Mouse (Mus musculus) liver, embryonic 11.5 days (tissue): ENCODE data around the gene Fbxl3. TPM values are rescaled to one million over a fixed set of nuclear protein-coding genes. Genes with fewer than 3 reads are reported as not detected.

Experiments used
- ATAC-seq: fragments of 200-750 bp; cut with Nextera tagmentation; replicated peaks from 2 replicates; pipeline ENCODE4 v1.8.0; 2017; ENCODE audit warnings: moderate number of reproducible peaks, mild to moderate bottlenecking, moderate TSS enrichment, moderate library complexity; ENCODE audit not compliant: low FRiP score
- DNase-seq: peaks from one replicate; pipeline ENCODE4 v3.0.0-alpha.2; 2017; ENCODE audit warnings: low spot score
- H3K27ac ChIP-seq: fragments of 300-500 bp; sonication (generic); 2 replicates; pipeline ENCODE4 v1.5.1; 2014; ENCODE audit warnings: mild to moderate bottlenecking, low read depth, low read length, control low read depth
- H3K27me3 ChIP-seq: fragments of 300-500 bp; sonication (generic); replicated peaks from 2 replicates; pipeline ENCODE4 v1.6.1; 2014; ENCODE audit warnings: low read length, mixed read lengths; ENCODE audit not compliant: control insufficient read depth, insufficient read depth
- H3K36me3 ChIP-seq: fragments of 300-500 bp; sonication (generic); 2 replicates; pipeline ENCODE4 v1.6.1; 2014; ENCODE audit warnings: mild to moderate bottlenecking, low read length, moderate library complexity, mixed read lengths; ENCODE audit not compliant: control insufficient read depth, insufficient read depth
- H3K4me1 ChIP-seq: fragments of 300-500 bp; sonication (generic); replicated peaks from 2 replicates; pipeline ENCODE4 v1.6.1; 2014; ENCODE audit warnings: low read length, mixed read lengths; ENCODE audit not compliant: control insufficient read depth, insufficient read depth
- H3K4me2 ChIP-seq: fragments of 300-500 bp; sonication (generic); 2 replicates; pipeline ENCODE4 v1.6.1; 2014; ENCODE audit warnings: mild to moderate bottlenecking, control low read depth, moderate library complexity
- H3K4me3 ChIP-seq: fragments of 300-500 bp; sonication (generic); 2 replicates; pipeline ENCODE4 v1.5.1; 2014; ENCODE audit warnings: low read depth, low read length, control low read depth
- H3K9ac ChIP-seq: fragments of 300-500 bp; sonication (generic); 2 replicates; pipeline ENCODE4 v1.6.1; 2014; ENCODE audit warnings: low read depth, low read length, control low read depth
- H3K9me3 ChIP-seq: fragments of 300-500 bp; sonication (generic); 2 replicates; pipeline ENCODE4 v1.6.1; 2016; ENCODE audit warnings: low read length, inconsistent platforms, mixed read lengths; ENCODE audit not compliant: control insufficient read depth
- whole genome bisulfite sequencing: fragments of 180-500 bp; shearing (Covaris S2); extraction: QIAGEN DNeasy Blood & Tissue Kit; methylation state at CpG from one replicate; pipeline ENCODE4 v1.1.7; 2014; 5-methylcytosine and 5-hydroxymethylcytosine counted together
- polyA plus RNA-seq: library from polyadenylated mRNA; unstranded; fragments of >200 nt; fragmentation: Nextera tagmentation; extraction: Ambion mirVana; gene quantifications from 2 replicates; pipeline ENCODE4 v1.2.1, GENCODE M21; 2014

Gene Fbxl3
- polyA plus RNA-seq, 1 experiment from 2014 or later, result 15.1 TPM

DNA sequence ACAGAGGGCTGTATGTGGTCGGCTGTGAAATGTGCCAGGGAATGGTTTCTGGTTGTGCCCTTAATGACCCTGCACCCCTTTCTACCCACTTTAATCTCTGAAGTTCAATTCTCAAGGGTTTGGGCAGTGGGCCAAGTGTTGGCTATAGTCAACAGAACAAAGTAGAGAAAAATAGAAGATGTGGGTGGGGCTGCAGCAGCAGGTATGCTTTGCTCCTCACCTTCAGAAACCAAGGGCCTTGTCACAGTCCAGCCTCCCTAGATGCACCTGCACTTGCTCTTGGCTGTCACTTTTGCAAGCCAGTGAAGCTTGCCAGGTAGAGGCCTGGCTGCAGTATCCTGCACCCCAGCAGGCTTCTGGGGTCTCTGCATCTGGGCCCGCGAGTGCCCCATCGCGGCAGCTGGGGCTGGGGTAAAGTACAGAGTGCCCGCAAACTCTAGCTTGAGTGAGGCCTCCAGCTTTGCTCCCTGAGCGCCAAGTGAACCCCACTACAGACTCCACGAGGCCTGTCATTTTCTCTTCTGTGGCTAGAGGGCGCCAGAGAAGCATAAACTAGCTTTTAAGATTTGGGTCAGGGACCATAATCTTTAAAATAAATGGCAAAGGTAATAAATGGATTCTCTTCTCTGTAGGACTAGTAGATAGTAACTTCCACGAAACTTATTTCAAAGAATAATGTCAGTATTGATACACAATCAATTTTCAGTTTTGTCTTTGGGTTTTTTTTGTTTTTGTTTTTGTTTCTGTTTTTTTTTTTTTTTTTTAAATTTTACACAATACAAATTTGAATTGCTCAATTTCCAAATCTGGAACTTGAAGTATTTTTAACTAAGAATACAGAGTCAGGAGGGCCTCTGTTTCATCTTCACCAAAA lies 33.8 kb downstream of the Fbxl3 start:
- no peaks in the 10 kb centered on the region for H3K9me3 ChIP-seq
- 11% methylated on average over 10 of the region's 10 CpGs for WGBS

DNA sequence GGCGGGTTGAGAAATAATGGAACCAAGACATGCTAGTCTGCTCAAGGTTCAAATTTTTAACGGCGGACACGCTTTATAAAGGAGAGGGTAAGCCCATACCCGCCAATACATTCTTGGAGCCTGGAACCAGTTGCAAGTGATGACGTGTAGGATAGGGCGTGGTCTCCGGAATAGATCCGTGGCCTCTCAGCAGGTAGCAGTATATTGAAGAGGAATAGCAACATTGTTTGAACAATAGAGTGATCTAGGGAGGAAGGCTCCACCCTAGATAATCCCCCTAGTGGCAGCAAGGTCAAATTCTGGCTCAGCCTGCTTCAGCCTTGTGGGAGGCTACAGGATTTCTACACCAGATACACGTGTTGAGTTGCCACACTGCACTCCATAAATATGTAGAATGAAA lies 39.9 kb downstream of the Fbxl3 start:
- ATAC-seq, result no peak
- 84% methylated on average over 10 of the region's 10 CpGs for WGBS

More for the DNA sequence above, 33.8 kb downstream of the Fbxl3 start:
- Histone ChIP-seq H3K36me3 (no peaks in the 10 kb centered on the region), H3K9ac (no peak overlapping the region), H3K4me2 (no peak overlapping the region), H3K27me3 (no peaks in the 10 kb centered on the region), H3K27ac (no peak overlapping the region), H3K4me3 (no peak overlapping the region), H3K4me1 (peaks cover 3% of the 10 kb centered on the region; the same call in 1 of the 2 replicates)
- ATAC-seq (no peak), DNase-seq (peak; percentile 63)

DNA sequence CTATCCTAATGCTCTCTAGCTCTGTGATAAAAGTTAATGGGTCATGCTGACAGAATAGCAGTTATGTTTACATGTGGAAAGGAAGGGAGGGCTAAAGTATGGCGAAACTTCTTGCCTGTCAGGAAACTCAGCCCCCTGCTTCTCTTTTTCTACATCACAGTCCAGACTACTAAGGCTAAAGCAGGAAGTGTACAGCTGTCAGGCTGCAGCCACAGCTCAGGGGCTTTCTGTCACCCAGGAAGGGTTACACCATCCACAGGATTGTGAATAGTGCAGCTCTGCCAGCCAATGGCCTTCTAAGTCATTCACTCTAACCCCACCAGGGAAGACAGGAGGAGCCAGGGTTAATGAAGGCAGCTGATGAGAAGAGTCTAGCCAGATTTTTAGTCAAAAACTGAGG lies 40.4 kb downstream of the Fbxl3 start:
- no peak overlapping the region for H3K27ac ChIP-seq
- DNase-seq, result no peak
- no peak overlapping the region for H3K4me3 ChIP-seq
- no peaks in the 10 kb centered on the region for H3K27me3 ChIP-seq
- no peak overlapping the region for H3K4me2 ChIP-seq
- H3K36me3 ChIP-seq, result no peaks in the 10 kb centered on the region
- WGBS, result 42% methylated on average over 1 of the region's 1 CpGs
- ATAC-seq, result peak; percentile 39; the same call in 1 of the 2 replicates
- H3K9ac ChIP-seq, result no peak overlapping the region
- H3K4me1 ChIP-seq, result no peaks in the 10 kb centered on the region
- no peaks in the 10 kb centered on the region for H3K9me3 ChIP-seq

More for the DNA sequence above, 39.9 kb downstream of the Fbxl3 start:
- Histone ChIP-seq H3K4me1 (no peaks in the 10 kb centered on the region), H3K9me3 (no peaks in the 10 kb centered on the region), H3K27me3 (no peaks in the 10 kb centered on the region), H3K36me3 (no peaks in the 10 kb centered on the region), H3K4me3 (no peak overlapping the region), H3K9ac (no peak overlapping the region), H3K27ac (no peak overlapping the region), H3K4me2 (no peak overlapping the region)
- no peak for DNase-seq

DNA sequence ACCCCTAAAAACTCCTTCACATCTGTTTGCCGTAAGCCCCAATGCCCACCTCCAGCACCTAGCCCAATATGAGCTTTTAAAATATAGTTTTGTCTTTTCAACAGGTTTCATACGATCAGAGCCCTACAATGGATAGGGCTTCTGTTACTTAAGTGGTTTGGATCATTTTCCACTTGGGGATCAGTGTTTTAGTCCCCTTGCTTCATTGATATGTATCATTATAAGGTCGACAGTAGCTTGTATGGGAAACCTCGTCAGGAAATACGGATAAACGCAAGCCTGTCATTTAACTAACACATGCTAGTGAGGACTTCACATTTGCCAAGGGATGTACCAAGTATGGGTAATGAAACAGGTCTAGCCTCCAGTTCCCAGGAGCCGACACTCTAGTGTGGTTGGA lies 42.8 kb downstream of the Fbxl3 start:
- Histone ChIP-seq H3K27ac (no peak overlapping the region), H3K27me3 (no peaks in the 10 kb centered on the region), H3K4me1 (no peaks in the 10 kb centered on the region), H3K4me2 (no peak overlapping the region), H3K9me3 (no peaks in the 10 kb centered on the region), H3K36me3 (no peaks in the 10 kb centered on the region), H3K9ac (no peak overlapping the region), H3K4me3 (no peak overlapping the region)
- no peak for ATAC-seq
- DNase-seq, result no peak
- 89% methylated on average over 7 of the region's 7 CpGs for WGBS

DNA sequence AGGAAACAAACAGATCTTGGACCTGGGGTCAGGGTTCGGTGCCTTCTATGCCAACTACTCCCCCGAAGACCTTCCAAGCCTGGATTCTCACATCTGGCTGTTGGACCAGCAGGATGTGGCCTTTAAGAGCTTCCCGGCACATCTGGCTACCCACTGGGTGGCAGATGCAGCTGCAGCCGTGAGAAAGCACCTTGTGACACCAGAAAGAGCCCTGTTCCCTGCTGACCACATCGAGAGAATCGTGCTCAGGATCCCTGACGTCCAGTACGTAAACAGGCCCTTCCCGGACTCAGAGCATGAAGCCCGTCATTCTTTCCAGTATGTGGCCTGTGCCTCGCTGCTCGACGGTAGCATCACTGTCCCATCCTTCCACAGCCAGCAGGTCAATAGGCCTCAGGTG lies 44.6 kb downstream of the Fbxl3 start:
- Histone ChIP-seq H3K4me3 (no peak overlapping the region), H3K9me3 (no peaks in the 10 kb centered on the region), H3K4me1 (no peaks in the 10 kb centered on the region), H3K36me3 (no peaks in the 10 kb centered on the region), H3K4me2 (no peak overlapping the region), H3K27me3 (no peaks in the 10 kb centered on the region), H3K27ac (no peak overlapping the region), H3K9ac (no peak overlapping the region)
- DNase-seq, result no peak
- ATAC-seq, result no peak
- 83% methylated on average over 13 of the region's 13 CpGs for WGBS

DNA sequence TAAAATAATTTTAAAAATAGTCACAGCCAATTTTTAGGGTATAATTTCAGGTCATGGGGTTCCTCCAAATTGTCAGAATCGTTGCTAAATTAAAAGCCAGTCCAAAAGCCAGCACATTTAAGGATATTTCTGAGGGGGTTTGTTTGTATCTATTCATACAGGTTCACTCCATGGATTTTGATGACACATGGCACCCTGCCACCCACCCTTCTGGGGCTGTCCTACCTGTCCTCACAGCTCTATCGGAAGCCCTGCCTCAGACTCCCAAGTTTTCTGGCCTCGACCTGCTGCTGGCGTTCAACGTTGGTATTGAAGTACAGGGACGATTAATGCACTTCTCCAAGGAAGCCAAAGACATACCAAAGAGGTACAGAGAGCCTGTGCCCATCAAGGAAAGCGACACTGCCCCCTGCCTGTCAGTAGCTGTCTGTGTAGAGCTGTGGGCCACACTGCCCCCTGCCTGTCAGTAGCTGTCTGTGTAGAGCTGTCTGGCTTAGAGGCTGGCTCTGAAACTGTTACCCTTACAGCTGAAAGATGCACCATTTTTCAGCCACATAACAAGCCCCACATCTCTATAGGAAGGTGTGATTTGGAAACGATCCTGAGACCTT lies 48.1 kb downstream of the Fbxl3 start:
- Histone ChIP-seq H3K4me1 (peaks cover 4% of the 10 kb centered on the region; the same call in 1 of the 2 replicates), H3K27ac (no peak overlapping the region), H3K4me3 (no peak overlapping the region), H3K9ac (no peak overlapping the region), H3K4me2 (no peak overlapping the region), H3K36me3 (no peaks in the 10 kb centered on the region), H3K27me3 (no peaks in the 10 kb centered on the region), H3K9me3 (no peaks in the 10 kb centered on the region)
- ATAC-seq (peak; percentile 87), DNase-seq (peak; percentile 67)
- 22% methylated on average over 8 of the region's 8 CpGs for WGBS

DNA sequence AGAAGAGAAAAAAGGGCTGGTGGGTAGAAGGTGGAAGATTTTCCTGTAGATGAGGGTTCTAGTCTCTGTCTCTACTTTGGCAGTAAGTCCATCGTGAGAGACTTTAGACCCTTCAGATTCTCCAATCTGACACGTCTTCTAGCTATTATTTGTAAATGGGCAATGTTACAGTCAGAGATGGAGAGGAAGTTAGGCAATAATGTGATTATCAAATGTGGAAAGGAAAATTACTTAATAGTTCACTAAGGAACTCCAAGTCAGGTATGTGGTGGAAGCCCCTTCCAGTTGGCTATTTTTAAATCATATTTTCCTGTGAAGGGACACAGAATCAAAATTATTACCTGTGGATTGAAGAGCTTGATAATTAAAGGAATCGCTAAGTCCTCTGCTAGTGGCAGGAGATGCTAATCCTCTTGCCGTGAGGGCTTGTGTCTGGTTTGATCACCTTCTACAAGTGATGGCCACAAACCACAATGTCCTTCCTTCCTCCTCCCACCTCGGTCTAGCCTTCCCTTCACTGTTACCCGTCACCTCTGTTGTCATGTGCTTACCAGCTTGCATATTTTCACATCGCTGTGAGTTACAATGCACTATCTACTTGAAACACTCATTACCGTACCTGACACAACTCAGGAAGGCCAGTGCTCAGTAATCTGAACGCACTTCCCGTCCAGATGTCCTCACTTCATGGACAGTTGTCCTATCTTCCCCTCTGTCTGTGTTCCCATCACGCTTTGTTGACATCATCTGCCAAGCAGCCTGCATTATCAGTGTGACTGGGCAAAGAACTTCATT lies 50.9 kb downstream of the Fbxl3 start:
- DNase-seq (no peak), ATAC-seq (peak; percentile 85)
- peaks cover 4% of the 10 kb centered on the region; the same call in 1 of the 2 replicates for H3K4me1 ChIP-seq
- no peak overlapping the region for H3K9ac ChIP-seq
- H3K4me2 ChIP-seq, result peak overlapping the region; percentile 28
- no peaks in the 10 kb centered on the region for H3K27me3 ChIP-seq
- no peaks in the 10 kb centered on the region for H3K9me3 ChIP-seq
- WGBS, result 34% methylated on average over 11 of the region's 11 CpGs
- no peak overlapping the region for H3K4me3 ChIP-seq
- no peaks in the 10 kb centered on the region for H3K36me3 ChIP-seq
- no peak overlapping the region for H3K27ac ChIP-seq

DNA sequence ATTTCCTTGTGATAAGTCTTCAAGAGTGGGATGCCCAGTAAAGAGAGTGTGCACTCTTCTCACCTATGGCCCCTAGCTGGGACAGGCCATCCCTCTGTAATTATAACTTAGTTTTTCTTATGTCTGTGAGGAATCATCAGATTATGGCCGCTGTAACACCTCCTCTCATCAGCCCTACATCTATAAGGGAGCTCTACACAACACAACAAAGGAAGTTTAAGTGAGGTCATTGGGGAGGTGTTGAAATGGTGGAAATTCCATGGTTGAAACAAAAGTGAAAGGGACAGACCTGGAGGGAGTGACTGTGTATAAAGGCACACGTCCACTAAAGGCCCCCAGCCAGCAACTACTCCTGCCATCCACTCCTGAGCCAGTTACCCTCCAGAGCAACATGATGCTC lies 52.7 kb downstream of the Fbxl3 start, which contains the start of gene Acod1:
Gene Acod1, plus strand, starts transcription at position 301 of the 400 bp plus-strand sequence.
- DNase-seq (no peak), ATAC-seq (no peak)
- Histone ChIP-seq H3K4me3 (no peak within 1 kb of the TSS), H3K4me1 (peaks cover 4% of the 10 kb centered on the region; the same call in 1 of the 2 replicates), H3K9ac (no peak within 1 kb of the TSS), H3K36me3 (no peaks in the 10 kb centered on the region), H3K4me2 (no peak within 1 kb of the TSS), H3K9me3 (no peaks in the 10 kb centered on the region), H3K27me3 (no peaks in the 10 kb centered on the region), H3K27ac (no peak within 1 kb of the TSS)
- 78% methylated on average over 2 of the region's 2 CpGs for WGBS
